Mouse (Mus musculus): Measurements from ENCODE around the gene Nek5.
A peak's percentile ranks its signal among the peaks of the same experiment; 100 is the strongest.

The Nek5 gene

DNA sequence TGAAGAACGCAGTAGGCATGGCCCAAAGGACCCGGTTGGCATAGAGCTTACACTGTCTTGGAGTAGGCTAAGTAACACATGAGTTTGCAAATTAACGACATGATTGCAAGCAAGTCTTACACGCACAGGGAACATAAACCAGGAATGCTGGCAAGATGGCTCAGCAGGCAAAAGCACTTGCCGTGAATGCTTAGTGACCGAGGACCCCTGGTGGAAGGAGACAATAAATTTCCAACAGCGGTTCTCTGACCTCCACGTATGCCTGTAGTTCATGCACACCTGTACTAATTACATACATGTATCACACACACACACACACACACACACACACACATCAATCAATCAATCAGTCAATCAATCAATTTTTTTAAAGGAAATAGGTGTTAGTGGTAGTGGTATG is 33.3 kb downstream of the Nek5 start:
- no peak for DNase-seq (ENCODE audit: low read depth in 1 of 2, low spot score in 2 of 2)

DNA sequence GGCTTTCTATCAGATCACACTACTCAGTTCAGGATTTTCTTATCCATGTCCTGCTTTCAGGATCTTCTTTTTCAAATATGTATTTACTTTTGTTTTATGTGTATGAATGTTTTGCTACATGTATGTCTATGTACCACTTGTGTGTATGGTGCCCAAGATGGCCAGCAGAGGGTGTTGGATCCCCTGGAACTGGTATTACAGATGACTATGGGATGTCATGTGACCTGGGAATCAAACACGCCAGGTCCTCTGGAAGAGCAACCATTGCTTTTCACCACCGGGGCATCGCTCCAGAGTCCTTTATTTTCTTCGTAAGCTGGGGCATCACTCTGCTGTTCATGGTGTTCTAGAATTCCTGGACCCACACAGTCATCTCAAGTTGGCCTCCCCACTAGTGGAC is 35.6 kb downstream of the Nek5 start:
- DNase-seq (ENCODE audit: low read depth in 1 of 2, low spot score in 2 of 2), result no peak

DNA sequence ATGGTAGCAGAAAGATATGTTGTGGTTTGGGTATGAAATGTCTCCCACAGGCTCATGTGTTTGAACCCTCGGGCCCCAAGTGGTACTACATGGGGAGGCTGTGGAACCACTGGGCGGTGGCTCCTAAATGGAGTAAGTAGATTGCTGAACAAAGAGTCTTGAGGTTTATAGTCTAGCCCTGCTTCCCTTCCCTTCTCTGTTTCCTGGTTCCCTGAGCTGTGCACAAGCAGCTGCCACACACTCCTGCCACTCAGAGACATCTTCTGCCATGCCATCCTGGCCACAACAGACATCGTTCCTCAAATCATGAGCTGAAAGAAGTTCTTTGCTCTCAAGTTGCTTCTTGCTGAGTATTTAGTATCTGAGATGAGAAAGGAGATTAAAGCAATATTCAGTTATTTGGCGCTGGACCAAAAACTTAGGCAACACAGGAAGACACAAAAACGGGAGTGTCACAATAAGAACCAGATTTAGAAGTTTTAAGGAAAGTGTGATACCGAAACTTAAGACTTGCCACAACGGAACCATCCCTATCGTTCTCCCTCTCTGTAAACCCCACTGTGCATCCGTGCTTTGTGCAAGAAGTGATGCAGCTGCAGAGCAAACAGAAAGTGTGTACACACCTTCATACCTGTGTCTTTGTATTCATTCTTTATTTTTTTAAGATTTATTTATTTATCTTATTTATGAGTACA is 45.4 kb downstream of the Nek5 start:
- DNase-seq (ENCODE audit: low read depth in 1 of 2, low spot score in 2 of 2), result no peak

DNA sequence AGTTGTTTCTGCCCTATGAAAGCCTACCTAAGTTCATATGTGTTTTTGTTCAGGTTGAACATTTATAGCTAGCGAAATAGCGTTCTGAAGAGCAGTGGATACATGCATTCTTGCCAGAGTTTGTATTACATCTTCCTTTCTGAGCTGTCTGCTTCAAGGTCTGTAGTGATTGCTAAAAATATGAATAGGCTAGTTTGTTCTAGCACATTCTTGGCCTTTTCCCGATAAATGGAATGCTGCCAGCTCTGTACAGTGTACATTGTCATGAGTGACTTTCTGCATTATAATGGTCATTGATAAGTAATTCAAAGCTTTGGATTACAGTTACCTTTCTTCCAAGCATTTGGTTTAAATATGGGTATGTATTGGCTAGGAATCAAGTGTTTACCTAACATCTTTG is 63.7 kb downstream of the Nek5 start:
- DNase-seq (ENCODE audit: low read depth in 1 of 2, low spot score in 2 of 2), result no peak

DNA sequence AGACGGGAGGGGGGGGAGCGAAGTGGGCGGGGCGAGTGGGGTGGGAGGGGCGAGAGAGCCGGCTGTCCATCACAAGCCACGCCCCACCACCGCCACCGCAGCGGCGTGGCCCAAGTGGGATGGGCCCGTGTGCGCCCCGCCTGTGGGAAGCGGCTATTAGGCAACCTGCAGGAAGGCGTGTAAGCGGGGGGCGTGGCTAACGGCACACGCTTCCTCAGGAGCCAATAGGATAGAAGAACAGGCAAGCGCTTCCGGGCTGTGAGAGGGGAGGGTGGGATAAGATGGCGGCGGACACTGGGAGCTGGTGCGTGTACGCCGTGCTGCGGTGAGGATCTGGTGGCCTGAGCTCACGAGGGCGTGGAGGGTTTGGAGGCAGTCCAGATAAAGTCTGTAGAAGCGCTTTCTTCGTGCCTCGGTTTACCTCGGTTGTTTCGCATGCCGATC is 64.4 kb downstream of the Nek5 start, which contains the start of gene Alg11:
Gene Alg11, plus strand, starts transcription at position 276 of the 444 bp plus-strand sequence.
- DNase-seq (ENCODE audit: low read depth in 1 of 2, low spot score in 2 of 2), result peak; percentile 90 to 91

DNA sequence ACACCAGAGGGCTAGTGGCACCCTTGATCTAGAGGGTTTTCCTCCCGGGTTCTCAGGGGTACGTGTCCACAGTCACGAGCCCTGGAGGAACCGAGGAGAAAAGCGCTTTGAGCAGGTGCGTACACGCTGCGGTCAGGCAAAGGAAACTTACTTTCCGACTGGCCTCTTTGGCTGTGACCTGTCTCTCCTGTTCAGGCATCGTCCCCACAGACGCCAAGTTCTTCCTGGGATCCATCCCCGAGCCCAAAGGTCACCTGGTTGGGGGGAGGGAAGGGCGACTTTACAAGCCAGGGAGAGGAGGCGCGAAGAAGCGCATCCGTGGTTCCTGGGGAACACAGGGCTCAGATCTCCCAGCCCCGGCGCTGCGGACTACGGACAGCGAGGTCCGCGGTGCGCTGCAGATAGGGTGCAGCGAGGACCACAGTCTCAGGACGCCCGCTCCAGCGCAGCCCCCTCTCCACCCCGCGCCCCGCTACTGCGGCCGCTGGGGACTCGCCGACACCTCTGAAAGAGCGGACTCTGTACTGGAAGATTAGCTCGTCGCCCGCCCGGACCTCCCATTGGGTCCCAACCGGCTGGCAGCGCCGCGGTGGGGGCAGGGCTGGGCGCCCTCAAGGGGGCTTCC is 64.9 kb downstream of the Nek5 start, which contains the start of gene Atp7b:
Gene Atp7b, minus strand, starts transcription at position 485 of the 625 bp plus-strand sequence.
- peak in 1 of 2 experiments; percentile 23 for DNase-seq (ENCODE audit: low read depth in 1 of 2, low spot score in 2 of 2)

DNA sequence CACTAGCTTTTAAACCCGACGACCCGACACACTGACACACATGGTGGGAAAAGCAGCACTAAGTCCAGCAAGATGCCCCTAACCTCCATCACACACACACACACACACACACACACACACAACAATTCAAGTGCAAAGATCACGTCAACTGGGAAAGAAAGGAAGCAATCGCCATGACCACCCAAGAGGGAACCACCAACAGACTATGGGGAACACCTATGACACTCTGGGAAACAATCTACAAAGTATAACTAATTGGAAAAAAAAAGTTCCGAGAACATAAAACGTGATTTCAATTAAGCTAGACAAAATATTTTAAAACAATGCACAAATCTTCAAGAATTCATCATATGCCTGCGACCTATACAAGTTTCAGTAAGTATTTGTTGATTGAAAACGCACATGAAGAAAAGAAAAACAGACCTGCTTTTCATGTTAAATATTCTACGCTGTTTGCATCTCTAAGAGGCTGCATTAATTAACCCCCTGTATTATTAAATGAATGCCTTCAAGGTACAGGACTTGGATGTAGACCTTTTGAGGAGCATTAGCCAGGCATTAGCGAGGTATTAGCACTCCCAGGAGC is 65.6 kb downstream of the Nek5 start:
- DNase-seq (ENCODE audit: low read depth in 1 of 2, low spot score in 2 of 2), result no peak

DNA sequence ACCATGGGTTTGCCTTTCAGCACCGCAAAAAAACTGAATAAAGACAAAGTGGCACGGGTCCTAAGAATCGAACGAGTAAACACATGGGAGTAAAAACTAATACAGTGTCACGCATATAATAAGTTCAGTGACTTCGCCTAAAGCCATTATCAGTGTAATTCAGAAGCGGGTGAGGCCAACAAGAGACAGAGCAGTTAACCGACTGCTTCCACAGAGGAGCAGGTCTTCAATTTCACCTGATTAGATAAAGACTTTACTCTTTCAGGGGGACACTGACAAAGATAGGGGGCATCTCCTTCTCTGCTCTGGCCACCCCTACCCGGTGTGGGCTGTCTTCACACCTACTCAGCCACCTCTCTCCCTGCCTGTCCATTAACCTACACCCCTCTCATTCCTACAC is 66.5 kb downstream of the Nek5 start:
- DNase-seq (ENCODE audit: low read depth in 1 of 2, low spot score in 2 of 2), result no peak

DNA sequence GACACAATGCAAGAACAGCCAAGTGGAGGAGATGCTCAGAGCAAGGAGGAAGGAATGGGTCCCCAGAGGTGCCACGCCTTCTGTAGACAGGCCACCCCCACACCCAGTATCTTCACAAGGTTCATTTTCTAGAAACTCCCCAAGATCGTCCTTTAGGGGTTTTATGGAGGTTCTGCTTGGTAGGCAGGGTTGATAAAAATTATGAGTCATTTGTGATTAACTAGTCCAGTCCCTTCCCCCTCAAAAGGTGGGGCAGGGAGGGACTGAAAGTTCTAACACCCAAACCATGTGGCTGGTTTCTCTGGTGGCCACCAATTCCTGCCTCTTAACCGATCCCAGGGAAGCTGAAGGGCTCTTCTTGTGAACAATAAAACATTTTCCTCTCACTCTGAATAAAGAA is 68.0 kb downstream of the Nek5 start:
- DNase-seq (ENCODE audit: low read depth in 1 of 2, low spot score in 2 of 2), result no peak

DNA sequence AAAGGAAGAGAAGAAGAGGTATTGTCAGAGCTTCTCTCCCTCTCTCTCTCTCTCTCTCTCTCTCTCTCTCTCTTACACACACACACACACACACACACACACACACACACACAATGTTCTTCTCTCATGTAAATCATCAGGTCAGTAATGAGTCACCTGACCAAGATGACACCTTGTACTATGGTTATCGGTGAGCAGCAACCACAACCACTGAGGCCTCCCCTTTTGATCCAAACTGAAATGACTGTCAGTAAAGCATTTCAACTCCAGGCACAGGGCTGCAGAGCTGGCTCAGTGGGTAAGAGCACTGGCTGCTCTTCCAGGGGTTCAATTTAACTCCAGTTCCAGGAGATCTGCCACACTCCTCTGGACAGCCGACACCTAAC is 69.4 kb downstream of the Nek5 start:
- no peak for DNase-seq (ENCODE audit: low read depth in 1 of 2, low spot score in 2 of 2)

DNA sequence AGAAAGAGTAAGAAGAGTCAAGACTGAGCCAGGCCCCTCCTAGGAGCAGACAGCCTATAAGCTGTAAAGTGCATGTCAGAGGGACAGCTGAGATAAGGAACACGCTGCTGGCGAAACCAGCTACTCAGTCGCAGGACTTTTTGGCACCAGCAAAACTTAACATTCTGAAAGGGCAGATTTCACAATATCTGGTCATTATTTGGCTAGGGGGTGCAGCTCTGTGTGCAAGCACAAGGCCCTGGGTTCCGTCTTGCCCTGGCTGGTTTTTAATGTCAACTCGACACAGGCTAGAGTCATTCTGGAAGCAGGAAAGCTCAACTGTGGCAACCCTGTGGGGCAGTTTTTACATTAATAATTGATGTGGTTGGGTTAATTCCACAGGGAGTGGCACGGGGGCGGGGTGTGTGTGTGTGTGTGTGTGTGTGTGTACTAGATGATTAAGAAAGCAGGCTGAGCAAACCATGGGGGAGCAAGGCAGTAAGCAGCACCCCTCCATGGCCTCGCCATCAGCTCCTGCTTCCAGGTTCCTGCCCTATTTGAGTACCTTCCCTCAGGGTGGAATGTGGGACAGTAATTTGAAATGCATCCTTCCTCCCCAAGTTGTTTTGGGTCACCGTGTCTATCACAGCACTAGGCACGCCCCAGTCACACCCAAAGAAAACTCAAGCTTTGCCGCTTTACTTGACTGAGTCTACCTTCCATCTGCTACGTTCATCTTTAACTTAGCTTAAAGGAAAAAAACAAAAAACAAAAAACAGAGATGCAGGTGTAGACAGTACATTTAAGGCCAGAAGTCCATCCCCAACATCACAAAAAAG is 70.0 kb downstream of the Nek5 start:
- DNase-seq (ENCODE audit: low read depth in 1 of 2, low spot score in 2 of 2), result no peak

DNA sequence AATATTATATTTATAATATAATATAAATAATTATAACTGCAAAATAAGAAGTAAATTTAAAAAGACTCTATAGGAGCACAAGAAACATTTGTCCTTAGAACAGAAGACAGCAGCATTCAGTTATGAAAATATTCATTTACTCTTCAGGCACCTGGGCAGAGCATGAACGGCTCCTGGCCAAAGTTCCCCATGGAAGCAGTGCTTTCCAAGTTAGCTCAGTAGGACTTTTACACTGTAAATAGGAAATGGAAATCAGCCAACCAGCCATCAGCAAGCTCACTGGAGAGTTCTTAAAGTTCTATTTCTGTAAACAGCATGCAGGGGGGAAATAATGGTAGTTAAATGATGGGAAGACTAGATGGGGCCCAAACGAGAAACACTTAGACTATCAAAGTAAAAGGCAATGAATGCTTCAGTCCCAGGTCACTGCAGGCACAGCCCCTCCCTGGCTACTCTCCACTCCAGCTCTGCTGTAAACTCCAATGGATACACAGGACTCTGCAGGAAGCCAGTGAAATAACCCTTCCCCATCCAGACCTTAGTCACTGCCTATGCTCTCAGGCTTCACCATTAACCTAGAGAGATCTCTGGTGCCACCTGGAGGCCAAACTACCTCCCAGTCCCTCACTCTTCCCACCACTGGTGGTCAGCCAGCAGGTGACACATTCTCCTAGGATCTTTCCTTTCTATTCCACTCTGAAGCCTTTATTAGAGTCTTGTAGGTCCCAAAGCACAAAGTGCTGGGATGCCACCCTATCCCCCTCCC is 77.0 kb downstream of the Nek5 start:
- DNase-seq (ENCODE audit: low read depth in 1 of 2, low spot score in 2 of 2), result no peak

DNA sequence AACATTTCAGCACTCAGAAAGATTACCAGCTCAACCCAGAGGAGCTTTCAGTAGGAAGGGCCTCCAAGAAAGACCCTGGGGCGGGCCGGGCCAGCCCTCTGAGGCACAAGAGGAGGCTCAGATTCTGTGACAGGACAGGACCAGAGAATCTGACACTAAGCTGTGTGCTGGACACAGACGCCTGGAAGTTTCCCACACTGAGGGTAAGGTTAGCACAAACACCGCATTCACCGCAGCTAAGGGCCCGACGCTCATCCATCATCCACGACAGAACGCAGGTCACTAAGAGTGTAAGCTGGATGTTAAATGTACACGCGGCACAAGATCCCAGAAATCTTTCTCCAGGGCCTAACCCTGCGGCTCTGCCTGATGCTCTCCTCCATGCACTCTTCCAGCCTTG is 81.1 kb downstream of the Nek5 start:
- DNase-seq (ENCODE audit: low read depth in 1 of 2, low spot score in 2 of 2), result no peak

DNA sequence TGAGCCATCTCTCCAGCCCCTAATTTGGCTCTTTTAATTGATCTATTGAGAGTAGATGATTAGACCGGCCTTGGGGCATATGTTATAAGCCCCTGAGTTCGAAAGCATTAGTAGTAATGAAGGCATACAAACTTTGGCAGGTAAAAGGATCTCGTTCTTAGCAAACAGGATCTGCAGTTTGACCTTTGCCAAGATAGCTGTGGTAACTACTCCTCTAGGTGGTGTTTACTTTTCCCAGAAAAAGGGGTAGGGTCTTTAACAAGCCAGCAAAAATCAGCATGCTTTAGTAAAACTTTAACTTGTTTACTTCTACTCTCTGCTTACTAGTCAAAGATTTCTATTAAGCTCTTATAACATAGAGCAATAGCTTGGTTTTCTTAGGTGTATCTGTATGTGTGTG is 82.3 kb downstream of the Nek5 start:
- no peak for DNase-seq (ENCODE audit: low read depth in 1 of 2, low spot score in 2 of 2)

DNA sequence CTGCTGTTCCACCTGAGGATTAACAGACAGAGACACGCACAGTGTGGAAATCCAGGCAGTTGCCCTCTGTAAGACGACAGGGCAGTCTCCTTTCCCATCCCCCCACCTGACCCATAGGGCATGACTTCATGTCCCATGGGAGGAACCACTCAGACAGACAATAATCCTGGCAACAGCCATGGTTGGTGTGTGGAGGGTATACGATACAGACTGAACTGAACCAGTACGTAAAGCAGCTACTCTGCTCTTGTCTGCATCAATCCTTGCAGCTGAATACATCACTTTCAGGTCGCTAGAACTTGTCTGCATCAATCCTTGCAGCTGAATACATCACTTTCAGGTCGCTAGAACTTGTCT is 84.7 kb downstream of the Nek5 start:
- DNase-seq (ENCODE audit: low read depth in 1 of 2, low spot score in 2 of 2), result no peak

DNA sequence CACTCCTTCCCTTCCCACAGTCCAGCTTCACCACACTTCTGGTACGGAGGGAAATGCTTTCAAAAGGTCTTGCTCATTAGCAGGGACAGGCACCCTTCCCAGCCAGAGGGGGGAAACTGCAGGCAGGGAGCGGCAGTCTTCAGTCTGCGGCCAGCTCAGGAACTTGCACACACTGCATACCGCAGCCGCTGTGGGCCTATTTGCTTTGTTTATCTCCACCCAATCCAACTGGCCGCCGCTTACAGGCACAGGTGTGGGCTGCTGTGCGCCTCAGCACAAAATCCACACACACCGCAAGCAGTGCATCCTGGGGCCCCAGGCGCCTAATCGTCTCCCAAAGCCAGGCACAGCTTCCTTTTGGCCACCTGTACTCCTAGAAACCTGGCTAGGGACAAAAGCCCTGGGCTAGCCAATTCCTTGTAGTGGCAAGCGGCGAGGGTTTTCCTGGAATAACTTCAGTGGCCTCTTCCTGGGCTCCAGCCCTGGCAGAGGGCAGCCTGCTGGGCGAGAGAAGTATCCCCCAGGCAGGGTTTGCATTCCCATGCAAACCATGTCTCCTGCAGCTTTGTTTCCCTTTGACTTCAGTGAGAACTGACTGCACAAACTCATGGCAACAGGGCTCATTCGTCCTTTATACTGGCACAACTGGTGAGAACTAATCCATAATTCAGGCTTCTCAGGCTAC is 85.2 kb downstream of the Nek5 start:
- no peak for DNase-seq (ENCODE audit: low read depth in 1 of 2, low spot score in 2 of 2)

DNA sequence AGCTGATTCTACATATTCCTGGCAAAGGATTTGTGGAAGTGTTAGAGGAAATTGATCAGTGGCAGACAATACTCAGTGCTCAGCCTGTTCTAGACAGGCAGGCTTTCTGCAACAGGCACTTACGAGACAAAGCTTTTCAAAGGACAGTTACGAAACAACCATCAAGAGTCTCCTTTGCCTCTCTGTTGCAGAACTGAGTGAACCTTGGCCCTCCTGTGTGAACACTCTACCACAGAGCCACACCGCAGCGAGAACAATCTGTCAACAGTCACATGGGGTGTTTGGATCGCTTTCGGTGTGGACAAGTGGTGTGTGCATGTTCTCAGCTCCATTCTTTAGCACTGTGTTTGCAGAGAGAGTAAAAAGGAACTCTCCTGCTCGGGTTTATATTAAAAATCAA is 87.8 kb downstream of the Nek5 start:
- no peak for DNase-seq (ENCODE audit: low read depth in 1 of 2, low spot score in 2 of 2)

DNA sequence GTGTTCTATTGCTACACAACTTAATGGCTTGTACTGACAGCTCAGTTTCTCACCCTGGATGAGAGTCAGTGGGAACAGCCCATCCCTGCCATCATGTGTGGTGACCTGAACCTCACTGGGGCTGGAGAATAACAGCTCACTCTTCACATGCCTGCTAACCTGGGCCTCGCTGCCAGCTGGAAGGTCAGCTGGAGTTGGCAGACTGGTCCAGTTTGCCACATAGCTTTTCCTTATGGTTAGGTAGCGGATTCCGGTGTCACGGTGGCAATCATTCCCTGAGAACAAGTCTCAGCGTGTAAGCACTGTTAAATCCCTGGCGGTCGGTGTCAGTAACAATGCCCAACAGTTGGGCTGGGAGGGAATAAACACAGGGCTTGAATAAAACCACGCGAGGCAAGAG is 88.7 kb downstream of the Nek5 start:
- DNase-seq (ENCODE audit: low read depth in 1 of 2, low spot score in 2 of 2), result no peak

DNA sequence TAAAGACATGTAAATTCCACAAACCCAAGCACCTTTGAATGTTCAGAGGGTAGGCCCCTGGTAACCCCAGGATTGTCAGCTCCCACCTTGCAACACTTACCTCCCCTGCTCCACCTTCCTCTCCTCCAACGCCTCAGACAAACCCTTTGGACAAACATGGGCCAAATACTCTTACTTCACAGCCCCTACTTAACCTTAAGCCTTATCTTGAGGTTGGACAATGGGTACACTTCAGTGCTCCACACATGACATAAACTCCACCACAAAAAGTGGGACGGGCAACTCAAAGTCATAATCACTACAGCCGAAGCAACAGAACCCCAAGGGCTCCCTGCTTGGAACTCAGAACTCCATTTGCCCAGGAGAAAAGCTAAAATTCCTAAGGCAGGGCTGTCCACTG is 93.9 kb downstream of the Nek5 start:
- no peak for DNase-seq (ENCODE audit: low read depth in 1 of 2, low spot score in 2 of 2)

DNA sequence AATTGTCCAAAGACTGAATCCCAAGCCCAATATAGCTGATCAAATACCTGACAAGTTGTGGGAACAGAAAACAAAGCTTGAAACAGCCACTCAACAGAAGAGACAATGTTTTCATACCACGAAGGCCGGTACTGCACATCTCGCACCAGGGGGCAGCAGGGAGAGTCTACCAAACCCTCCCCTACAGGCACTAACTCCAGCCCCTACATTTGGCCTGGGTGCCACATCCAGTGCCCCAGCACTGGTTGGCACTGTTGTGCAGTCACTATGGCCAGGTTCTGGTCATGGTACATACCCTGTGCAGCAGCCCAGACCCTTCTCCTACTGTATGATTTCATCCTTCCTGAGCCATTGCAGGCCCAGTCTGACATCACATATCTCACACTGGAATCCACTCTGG is 95.9 kb downstream of the Nek5 start:
- no peak for DNase-seq (ENCODE audit: low read depth in 1 of 2, low spot score in 2 of 2)

DNA sequence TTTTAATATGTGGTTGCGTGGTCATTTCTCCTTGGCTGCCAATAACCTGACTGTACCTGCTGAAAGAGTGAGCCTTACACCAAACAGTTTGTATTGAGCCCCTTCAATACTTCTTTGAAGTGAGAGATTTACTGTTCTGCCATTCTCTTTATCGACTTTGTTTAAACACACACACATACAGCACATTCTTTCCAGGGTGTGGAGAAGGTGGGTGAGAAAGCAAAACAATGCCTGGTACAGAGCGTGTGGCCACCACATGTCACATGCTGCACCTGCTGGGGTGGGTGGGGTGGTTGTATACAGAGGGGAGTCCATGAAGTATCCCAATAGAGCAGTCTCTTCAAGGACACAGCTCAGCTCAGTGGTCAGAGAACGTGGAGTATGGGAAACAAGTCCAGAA is 99.6 kb downstream of the Nek5 start:
- DNase-seq (ENCODE audit: low read depth in 1 of 2, low spot score in 2 of 2), result no peak
